Mouse (Mus musculus): ENCODE results near the gene Pdyn.

Gene Pdyn

GRCm38 (mm10) chr2:129699484-129700158, at the start of gene Pdyn:
Gene Pdyn, minus strand, starts transcription at chr2:129699844.
- no peak for DNase-seq (ENCODE audit: low spot score in 2 of 2)

- no peak for DNase-seq (ENCODE audit: low spot score in 2 of 2)
Observed at GRCm38 (mm10) chr2:129742016-129742415, 42.4 kb upstream of the Pdyn start.

GRCm38 (mm10) chr2:129740515-129740914, 40.9 kb upstream of the Pdyn start:
- DNase-seq (ENCODE audit: low spot score in 2 of 2), result no peak

- DNase-seq (ENCODE audit: low spot score in 2 of 2), result no peak
Observed at GRCm38 (mm10) chr2:129734031-129734430, 34.4 kb upstream of the Pdyn start.

DNA sequence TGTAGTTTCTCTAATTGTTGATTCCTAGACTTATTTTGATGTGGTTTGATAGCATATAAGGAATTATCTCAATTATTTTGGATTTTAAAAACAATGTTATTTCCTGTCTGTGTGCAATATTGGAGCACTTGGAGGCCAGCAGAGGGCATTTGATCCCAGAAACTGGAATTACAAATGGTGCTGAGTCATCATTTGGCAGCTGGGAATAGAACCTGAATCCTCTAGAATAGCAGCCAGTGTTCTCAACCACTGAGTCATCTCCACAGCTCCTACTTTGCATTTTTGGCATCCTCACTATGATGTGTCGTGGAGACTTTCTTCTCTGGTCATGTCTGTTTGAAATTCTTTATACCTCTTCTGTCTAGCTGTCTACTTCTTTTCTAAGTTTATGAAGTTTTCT, 30.0 kb upstream of the Pdyn start:
- no peak for DNase-seq (ENCODE audit: low spot score in 2 of 2)

DNA sequence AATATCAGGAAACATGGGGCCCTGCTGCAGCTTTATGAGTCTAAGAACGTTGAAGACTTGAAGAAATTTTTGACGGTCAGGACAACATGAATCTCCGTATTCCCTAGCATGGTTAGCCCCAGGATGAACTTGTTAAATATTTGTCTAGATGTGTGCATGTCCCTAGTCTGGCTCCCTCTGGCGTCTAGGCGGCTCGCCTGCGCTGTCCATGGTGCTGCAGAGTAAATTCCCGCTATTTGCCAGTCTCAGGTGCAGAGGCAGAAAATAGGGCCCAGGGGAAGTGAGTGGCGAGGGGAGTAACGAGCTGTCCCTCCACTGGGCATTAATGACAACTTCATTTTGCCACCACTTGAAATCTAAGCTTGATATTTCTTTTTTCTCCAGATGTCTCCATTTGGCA, 16.0 kb upstream of the Pdyn start:
- peak in 1 of 2 experiments; percentile 9 for DNase-seq (ENCODE audit: low spot score in 2 of 2)

- no peak for DNase-seq (ENCODE audit: low spot score in 2 of 2)
Observed at GRCm38 (mm10) chr2:129713026-129713544, 13.4 kb upstream of the Pdyn start.

DNA sequence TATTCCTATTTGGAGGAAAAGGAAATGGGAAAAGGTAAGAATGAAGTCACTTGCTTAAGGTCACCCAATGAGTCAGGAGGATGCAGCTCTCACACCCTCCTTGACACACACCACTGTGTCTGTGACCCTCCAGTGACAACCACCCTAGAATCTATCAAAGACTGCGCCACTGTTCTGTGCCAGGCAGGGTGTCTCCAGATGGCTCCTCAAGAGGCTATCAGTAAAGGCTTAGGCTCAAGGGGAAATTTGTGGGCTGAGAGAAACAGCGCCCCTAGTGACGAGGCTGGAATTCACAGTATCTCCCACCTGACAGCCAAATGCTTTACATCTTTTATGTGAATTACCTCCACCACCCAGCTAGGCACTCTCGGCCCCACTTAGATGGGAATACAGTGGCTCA, 3.6 kb downstream of the Pdyn start:
- peak in 1 of 2 experiments; percentile 31 for DNase-seq (ENCODE audit: low spot score in 2 of 2)

DNA sequence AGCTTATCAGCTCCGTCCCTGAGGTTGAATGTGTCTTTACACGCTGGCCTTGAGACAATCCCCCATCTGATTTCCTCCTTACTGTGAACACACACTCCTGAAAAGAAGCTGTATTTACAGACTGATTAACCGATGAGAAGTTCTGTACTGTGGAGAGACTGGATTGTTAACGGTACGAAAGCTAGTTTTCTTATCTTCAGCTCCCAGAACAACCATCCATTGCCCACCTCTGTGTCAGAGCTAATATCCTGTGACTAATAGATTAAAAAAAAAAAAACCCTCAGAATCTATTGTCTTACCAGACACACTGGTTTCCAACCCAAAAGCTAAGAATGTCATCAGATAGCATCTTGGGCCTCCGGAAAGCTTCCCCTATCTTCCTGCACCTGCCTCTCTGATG, 5.3 kb downstream of the Pdyn start:
- no peak for DNase-seq (ENCODE audit: low spot score in 2 of 2)

DNA sequence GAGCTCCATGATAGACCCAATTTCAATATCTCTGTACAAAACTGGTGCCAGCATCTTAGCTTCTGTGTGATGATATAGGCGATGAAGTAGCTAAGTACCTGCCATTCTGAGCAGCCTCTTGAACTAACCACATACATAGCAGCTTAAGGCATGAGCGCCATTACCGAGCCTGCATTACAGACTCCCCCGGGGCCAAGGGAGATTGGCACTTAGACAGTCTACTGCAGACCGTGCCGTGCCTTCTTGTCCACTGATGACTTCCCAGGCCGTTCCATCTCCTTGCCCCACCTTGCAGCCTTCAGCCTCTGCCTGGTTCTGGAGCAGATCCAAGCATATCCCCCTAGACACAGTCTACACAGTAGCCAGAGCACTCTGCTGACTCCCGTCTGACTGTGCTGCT, 7.0 kb downstream of the Pdyn start:
- DNase-seq (ENCODE audit: low spot score in 2 of 2), result no peak

DNA sequence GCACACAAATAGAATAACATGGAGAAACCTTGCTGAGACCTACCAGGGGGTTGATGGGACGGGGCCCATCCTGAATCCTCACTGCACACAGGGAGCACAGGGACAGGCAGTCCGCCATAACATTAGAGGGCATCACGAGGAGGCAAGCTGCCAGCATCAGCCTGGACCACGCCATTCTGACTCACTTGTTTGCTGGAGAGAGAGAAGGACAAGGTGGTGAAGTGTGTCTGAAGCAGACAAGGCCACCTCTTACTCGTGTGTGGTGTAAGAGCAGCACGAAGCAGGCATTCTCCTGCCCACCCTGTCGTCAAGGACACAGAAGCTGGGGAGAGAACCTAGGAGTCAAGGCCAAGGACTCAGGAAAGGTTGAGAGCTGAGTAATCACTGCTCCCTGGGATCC, 9.9 kb downstream of the Pdyn start:
- no peak for DNase-seq (ENCODE audit: low spot score in 2 of 2)

- no peak for DNase-seq (ENCODE audit: low spot score in 2 of 2)
Observed at GRCm38 (mm10) chr2:129688036-129688625, 11.5 kb downstream of the Pdyn start.

DNA sequence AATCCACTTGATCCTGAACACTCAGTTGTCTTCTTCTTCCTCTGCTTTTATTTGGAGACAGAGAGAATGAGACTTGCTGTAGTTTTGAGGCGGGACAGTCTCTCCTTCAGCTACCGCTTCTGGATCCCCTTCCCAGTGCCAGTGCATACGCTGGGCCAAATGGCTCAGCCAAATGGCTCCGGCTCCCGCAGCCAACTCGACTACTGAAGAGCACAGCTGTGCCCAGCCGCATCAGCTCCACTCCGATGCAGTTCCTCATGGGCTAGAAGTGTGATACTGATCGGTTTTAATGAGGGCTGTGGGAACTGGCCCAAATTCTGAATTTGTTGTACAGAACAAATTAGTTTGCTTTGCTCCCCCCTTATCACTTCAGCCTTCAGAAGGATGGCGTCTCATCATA, 12.7 kb downstream of the Pdyn start:
- no peak for DNase-seq (ENCODE audit: low spot score in 2 of 2)

DNA sequence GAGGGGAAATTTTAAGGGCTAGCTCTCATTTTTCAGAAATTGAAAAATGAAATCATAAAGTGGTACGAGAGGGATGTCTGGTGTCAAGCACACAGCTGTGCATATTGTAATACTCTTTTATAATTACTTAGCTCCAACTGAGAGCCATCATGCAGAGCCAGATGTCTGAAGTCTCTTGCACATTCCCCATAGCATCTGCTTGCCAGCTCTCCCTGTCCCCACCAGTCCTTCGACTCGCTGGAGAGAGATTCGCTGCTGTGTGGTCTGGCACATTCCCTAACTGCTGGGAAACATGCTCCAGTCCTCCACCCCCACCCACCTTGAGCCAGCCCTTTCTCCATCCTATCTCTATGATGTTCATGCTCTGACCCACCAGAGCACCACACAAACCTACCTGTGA, 15.6 kb downstream of the Pdyn start:
- DNase-seq (ENCODE audit: low spot score in 2 of 2), result no peak

DNA sequence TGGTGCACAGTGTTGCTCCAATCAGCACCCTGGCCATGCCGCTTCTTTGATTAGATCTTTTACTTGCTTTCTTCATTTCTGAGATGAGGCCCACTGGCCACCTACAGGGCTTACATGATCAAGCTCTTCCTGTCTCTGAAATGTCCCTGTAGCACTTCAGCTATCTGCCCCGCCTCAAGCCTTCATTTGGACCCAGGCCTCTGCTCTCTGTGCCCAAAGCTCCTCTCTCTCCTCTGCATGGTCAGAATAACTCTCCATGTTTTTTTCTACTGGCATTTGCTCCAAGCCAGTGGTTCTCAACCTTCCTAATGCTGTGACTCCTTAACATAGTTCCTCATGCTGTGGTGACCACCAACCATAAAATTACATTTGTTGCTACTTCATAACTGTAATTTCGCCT, 19.4 kb downstream of the Pdyn start:
- DNase-seq (ENCODE audit: low spot score in 2 of 2), result no peak

DNA sequence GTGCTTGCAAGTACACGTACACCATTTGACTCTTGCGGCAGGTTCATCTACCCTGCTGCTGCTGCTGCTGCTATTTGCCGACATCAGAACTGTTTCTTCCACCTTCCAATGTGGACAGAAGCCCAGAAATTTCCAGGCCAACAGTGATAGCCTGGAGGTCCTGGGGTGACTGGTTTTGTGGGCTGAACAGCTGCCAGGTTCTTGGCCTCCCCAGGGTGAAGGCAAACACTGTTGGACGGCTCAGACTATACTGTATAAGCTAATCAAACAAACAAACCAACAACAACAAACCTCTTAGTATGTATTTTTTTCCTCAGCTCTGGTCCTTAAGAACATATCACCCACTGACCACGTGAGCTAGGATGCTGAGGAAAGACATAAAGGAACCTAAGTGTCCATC, 20.6 kb downstream of the Pdyn start:
- DNase-seq (ENCODE audit: low spot score in 2 of 2), result no peak

GRCm38 (mm10) chr2:129677664-129678063, 22.0 kb downstream of the Pdyn start:
- DNase-seq (ENCODE audit: low spot score in 2 of 2), result no peak

- DNase-seq (ENCODE audit: low spot score in 2 of 2), result peak; percentile 54 to 75
Observed at GRCm38 (mm10) chr2:129674935-129675634, 24.6 kb downstream of the Pdyn start.

DNA sequence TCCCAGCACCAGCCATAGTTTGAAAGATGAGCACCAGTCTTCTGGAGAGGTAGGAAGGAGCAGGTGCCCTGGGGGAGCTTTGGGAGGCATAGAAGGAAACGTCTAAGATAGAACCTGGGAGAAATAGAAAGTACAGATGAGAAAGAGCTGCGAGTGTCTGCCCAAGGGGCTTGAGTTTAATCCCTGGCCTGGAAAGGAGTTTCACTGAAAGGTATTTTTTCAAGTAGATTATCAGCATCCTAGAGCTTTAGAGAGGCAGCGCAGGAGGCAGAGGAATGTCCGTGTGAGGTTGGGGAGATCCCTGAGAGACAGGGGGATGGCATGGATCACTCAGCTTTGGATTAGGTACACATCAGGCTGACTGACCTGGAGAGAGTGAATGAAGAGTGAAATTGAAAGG, 27.7 kb downstream of the Pdyn start:
- no peak for DNase-seq (ENCODE audit: low spot score in 2 of 2)

DNA sequence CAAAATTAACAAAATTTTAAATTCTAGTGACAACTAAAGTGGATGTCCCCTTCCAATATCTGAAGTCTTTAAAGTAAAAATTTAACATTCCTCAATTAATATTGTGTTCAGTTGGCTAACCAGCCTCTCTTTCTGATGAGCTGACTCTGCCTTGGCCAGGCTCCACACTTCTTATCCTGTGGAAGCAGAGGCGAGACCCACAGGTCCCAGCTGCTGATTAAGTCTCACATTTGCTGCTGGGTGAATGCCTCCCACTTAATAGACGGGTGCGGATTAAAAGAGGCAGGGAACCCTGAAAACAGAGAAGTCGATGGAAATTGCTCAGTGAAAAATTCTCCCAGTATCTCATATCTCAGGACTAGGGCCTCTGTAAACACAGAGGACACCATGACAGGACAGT, 37.2 kb downstream of the Pdyn start:
- DNase-seq (ENCODE audit: low spot score in 2 of 2), result no peak

DNA sequence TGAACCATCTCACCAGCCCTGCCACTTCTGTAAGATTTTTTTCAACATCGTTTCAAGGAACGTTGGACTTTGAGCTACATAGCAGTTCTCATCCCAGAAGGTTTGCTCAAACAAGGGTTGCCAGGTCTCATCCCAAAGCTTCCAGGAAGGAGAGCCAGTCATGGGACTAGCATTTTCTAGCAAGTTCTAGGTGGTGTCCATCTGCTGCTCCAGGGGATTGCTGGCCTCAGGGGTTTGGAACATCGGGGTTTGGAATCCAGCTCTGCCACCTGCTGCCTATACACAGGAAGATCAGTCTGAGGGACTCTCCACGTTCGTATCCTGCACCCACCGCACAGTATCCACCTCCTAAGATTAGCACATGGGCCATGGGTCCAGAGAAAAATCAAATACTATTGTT, 39.6 kb downstream of the Pdyn start:
- DNase-seq (ENCODE audit: low spot score in 2 of 2), result no peak

DNA sequence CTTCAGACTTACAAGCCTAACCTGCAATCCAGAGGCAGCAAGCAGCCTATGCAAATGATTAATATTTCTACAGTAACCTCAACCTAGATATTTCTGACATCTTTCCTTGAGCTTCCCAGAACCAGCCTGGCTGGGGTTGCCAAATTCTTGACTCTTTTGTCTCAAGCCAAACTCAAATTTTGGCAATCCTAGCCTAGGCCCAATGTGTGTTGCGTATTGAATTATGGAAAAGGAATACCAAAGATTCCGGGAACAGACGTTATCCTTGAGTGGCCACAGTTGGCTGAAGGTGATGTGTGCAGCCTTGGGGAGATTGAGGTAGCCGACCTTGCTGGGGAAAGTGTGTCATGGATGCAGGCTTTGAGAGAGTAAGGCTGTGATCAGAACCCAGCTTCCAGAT, 40.8 kb downstream of the Pdyn start:
- no peak for DNase-seq (ENCODE audit: low spot score in 2 of 2)

GRCm38 (mm10) chr2:129655033-129655432, 44.6 kb downstream of the Pdyn start:
- no peak for DNase-seq (ENCODE audit: low spot score in 2 of 2)
